Mouse (Mus musculus): ENCODE results near the gene Gpr84. TPM values are rescaled to one million over a fixed set of nuclear protein-coding genes. Genes with fewer than 3 reads are reported as not detected.

The Gpr84 gene
- polyA plus RNA-seq, 1 experiment, result 0.06 TPM

- WGBS, result 71% methylated on average over 10 of the region's 10 CpGs
Observed at GRCm38 (mm10) chr15:103315979-103316776, 5.8 kb upstream of the Gpr84 start.

GRCm38 (mm10) chr15:103315011-103315502 is 4.6 kb upstream of the Gpr84 start:
- H3K4me3 ChIP-seq (ENCODE audit: low read depth, low read length), result peak overlapping the region; percentile 51
- WGBS, result 9% methylated on average over 18 of the region's 18 CpGs
- TF ChIP-seq POLR2A (IDR thresholded peaks at IDR 0.05; ENCODE audit: low read depth, low read length) (no peak), CTCF (IDR thresholded peaks at IDR 0.05; ENCODE audit: extremely low read depth, insufficient read length, insufficient replicate concordance, low read depth, low read length) (peak; percentile 92)
- no peaks in the 10 kb centered on the region for H3K27me3 ChIP-seq (ENCODE audit: control insufficient read depth, insufficient read depth, low read length)
- no peaks in the 10 kb centered on the region for H3K36me3 ChIP-seq (ENCODE audit: control insufficient read depth, insufficient read depth, low read length)
- H3K27ac ChIP-seq (ENCODE audit: insufficient read depth, low read depth, low read length), result no peak overlapping the region
- peaks cover 2% of the 10 kb centered on the region; the same call in 1 of the 2 replicates for H3K4me1 ChIP-seq (ENCODE audit: control insufficient read depth, insufficient read depth, insufficient read length, low read length)

More at GRCm38 (mm10) chr15:103315979-103316776, 5.8 kb upstream of the Gpr84 start:
- no peaks in the 10 kb centered on the region for H3K27me3 ChIP-seq (ENCODE audit: control insufficient read depth, insufficient read depth, low read length)
- H3K4me3 ChIP-seq (ENCODE audit: low read depth, low read length), result no peak overlapping the region
- TF ChIP-seq POLR2A (IDR thresholded peaks at IDR 0.05; ENCODE audit: low read depth, low read length) (no peak), CTCF (IDR thresholded peaks at IDR 0.05; ENCODE audit: extremely low read depth, insufficient read length, insufficient replicate concordance, low read depth, low read length) (no peak)
- peaks cover 2% of the 10 kb centered on the region; the same call in 1 of the 2 replicates for H3K4me1 ChIP-seq (ENCODE audit: control insufficient read depth, insufficient read depth, insufficient read length, low read length)
- no peak overlapping the region for H3K27ac ChIP-seq (ENCODE audit: insufficient read depth, low read depth, low read length)
- H3K36me3 ChIP-seq (ENCODE audit: control insufficient read depth, insufficient read depth, low read length), result no peaks in the 10 kb centered on the region

GRCm38 (mm10) chr15:103314181-103314580 is 3.8 kb upstream of the Gpr84 start:
- H3K27me3 ChIP-seq (ENCODE audit: control insufficient read depth, insufficient read depth, low read length), result no peaks in the 10 kb centered on the region
- WGBS, result 56% methylated on average over 22 of the region's 22 CpGs
- H3K36me3 ChIP-seq (ENCODE audit: control insufficient read depth, insufficient read depth, low read length), result no peaks in the 10 kb centered on the region
- TF ChIP-seq CTCF (IDR thresholded peaks at IDR 0.05; ENCODE audit: extremely low read depth, insufficient read length, insufficient replicate concordance, low read depth, low read length) (no peak), POLR2A (IDR thresholded peaks at IDR 0.05; ENCODE audit: low read depth, low read length) (no peak)
- no peak overlapping the region for H3K27ac ChIP-seq (ENCODE audit: insufficient read depth, low read depth, low read length)
- peaks cover 4% of the 10 kb centered on the region; the same call in 1 of the 2 replicates for H3K4me1 ChIP-seq (ENCODE audit: control insufficient read depth, insufficient read depth, insufficient read length, low read length)
- no peak overlapping the region for H3K4me3 ChIP-seq (ENCODE audit: low read depth, low read length)

- H3K36me3 ChIP-seq (ENCODE audit: control insufficient read depth, insufficient read depth, low read length), result no peaks in the 10 kb centered on the region
- TF ChIP-seq POLR2A (IDR thresholded peaks at IDR 0.05; ENCODE audit: low read depth, low read length) (no peak), CTCF (IDR thresholded peaks at IDR 0.05; ENCODE audit: extremely low read depth, insufficient read length, insufficient replicate concordance, low read depth, low read length) (peak; percentile 16; the same call in 1 of the 2 replicates)
- WGBS, result 21% methylated on average over 18 of the region's 18 CpGs
- H3K4me1 ChIP-seq (ENCODE audit: control insufficient read depth, insufficient read depth, insufficient read length, low read length), result peaks cover 9% of the 10 kb centered on the region
- H3K27ac ChIP-seq (ENCODE audit: insufficient read depth, low read depth, low read length), result no peak overlapping the region
- H3K27me3 ChIP-seq (ENCODE audit: control insufficient read depth, insufficient read depth, low read length), result no peaks in the 10 kb centered on the region
- no peak overlapping the region for H3K4me3 ChIP-seq (ENCODE audit: low read depth, low read length)
Observed at GRCm38 (mm10) chr15:103313495-103314095, 3.2 kb upstream of the Gpr84 start.

- Histone ChIP-seq H3K4me3 (ENCODE audit: low read depth, low read length) (no peak overlapping the region), H3K36me3 (ENCODE audit: control insufficient read depth, insufficient read depth, low read length) (no peaks in the 10 kb centered on the region), H3K27me3 (ENCODE audit: control insufficient read depth, insufficient read depth, low read length) (no peaks in the 10 kb centered on the region), H3K4me1 (ENCODE audit: control insufficient read depth, insufficient read depth, insufficient read length, low read length) (peaks cover 18% of the 10 kb centered on the region), H3K27ac (ENCODE audit: insufficient read depth, low read depth, low read length) (no peak overlapping the region)
- WGBS, result 79% methylated on average over 26 of the region's 26 CpGs
- TF ChIP-seq CTCF (IDR thresholded peaks at IDR 0.05; ENCODE audit: extremely low read depth, insufficient read length, insufficient replicate concordance, low read depth, low read length) (no peak), POLR2A (IDR thresholded peaks at IDR 0.05; ENCODE audit: low read depth, low read length) (no peak)
Observed at GRCm38 (mm10) chr15:103308876-103309580, 1.4 kb downstream of the Gpr84 start.

- no peaks in the 10 kb centered on the region for H3K27me3 ChIP-seq (ENCODE audit: control insufficient read depth, insufficient read depth, low read length)
- WGBS, result 37% methylated on average over 28 of the region's 28 CpGs
- H3K4me3 ChIP-seq (ENCODE audit: low read depth, low read length), result no peak overlapping the region; the same call in 1 of the 2 replicates
- no peak overlapping the region for H3K27ac ChIP-seq (ENCODE audit: insufficient read depth, low read depth, low read length)
- no peak for TF ChIP-seq CTCF (IDR thresholded peaks at IDR 0.05; ENCODE audit: extremely low read depth, insufficient read length, insufficient replicate concordance, low read depth, low read length)
- no peak for TF ChIP-seq POLR2A (IDR thresholded peaks at IDR 0.05; ENCODE audit: low read depth, low read length)
- no peaks in the 10 kb centered on the region for H3K36me3 ChIP-seq (ENCODE audit: control insufficient read depth, insufficient read depth, low read length)
- peaks cover 18% of the 10 kb centered on the region for H3K4me1 ChIP-seq (ENCODE audit: control insufficient read depth, insufficient read depth, insufficient read length, low read length)
Observed at GRCm38 (mm10) chr15:103308056-103308875, 2.1 kb downstream of the Gpr84 start.

Measured in small intestine, adult 2 months (tissue).